Mouse (Mus musculus) erythroblast, embryonic 14.5 days (primary cell): ENCODE results near the gene Wdr11.

Experiments used
- GATA1 ChIP-seq: IDR thresholded peaks from 2 replicates; pipeline ENCODE4 v1.6.1; 2012; ENCODE audit warnings: low read length, inconsistent platforms, mixed read lengths
- TAL1 ChIP-seq: IDR thresholded peaks from 3 replicates; pipeline ENCODE4 v1.6.1; 2012; ENCODE audit warnings: low read length, inconsistent platforms, mixed read lengths

DNA sequence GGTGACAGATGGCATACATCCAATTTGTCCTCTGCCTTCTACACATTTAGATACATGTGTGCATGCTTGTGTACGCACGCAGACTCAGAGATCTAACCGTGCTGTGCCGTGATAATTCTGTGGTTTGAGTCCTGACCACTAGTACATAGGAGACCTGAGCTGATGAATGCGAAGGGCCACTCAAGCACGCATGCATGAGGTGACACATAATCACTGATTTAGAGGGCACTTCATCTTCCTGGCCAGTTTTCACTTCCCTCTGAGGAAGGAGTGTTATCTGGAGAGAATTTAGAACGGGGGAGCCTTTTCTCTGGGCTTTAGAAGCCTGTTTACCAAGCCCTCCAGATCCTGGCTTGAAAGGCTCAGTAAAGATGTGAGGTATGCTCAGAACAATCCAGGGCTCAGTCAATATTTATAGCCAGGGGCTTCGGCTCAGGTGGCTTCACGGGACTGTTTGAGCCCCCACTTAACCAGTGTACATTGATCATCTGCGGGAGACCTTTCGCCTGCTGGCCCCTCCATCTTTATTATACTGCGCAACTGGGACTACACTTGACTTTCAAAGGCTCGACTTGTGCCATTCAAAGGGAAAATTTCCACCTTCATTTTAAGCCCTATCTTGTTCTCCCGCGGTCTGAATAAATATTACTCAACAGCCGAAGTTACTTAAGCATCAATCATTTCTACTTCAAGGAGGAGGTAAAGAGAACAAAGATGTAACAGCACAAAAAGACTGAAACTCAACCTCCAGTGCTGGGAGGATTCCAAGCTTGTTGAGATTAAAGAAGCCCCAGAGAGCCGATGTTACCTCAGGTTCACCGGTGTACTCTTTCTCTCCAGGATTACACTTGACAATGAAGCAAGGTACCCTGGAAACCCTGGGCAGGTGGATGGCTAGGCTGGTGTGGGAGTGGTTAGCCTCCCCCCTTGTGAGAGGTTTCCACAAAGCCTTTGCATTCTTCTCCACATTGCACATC, 80.3 kb downstream of the Wdr11 start:
- TF ChIP-seq GATA1 (no peak), TAL1 (no peak)
